Mouse (Mus musculus) ES-E14 (cell line): ENCODE measurements at regions not wholly inside any gene's neighbourhood (a gene's known extent, or its start where the extent isn't known, plus 50 kb on each side); places are given as distances from the start of the nearest gene placed in this dataset.

Source experiments
- DNase-seq: peaks from one replicate; pipeline ENCODE4 v3.0.0-alpha.2; 2013; ENCODE audit warnings: low read depth, low spot score
- H3K27ac ChIP-seq: 2 replicates; pipeline ENCODE4 v1.5.1; 2012; ENCODE audit warnings: low read depth, mild to moderate bottlenecking, low read length, moderate library complexity, mixed read lengths; ENCODE audit not compliant: poor library complexity, insufficient read depth, severe bottlenecking
- H3K36me3 ChIP-seq: 2 replicates; pipeline ENCODE4 v1.6.1; 2012; ENCODE audit warnings: mild to moderate bottlenecking, low read length, moderate library complexity, mixed read lengths; ENCODE audit not compliant: control insufficient read depth, poor library complexity, insufficient read depth, severe bottlenecking
- H3K4me1 ChIP-seq, 2 experiments: fragments of 150-350 bp in 1 of 2; sonication (generic) in 1 of 2; 2 replicates each; pipeline ENCODE4 v1.6.1; 2012; ENCODE audit warnings: low read length in 2 of 2, mild to moderate bottlenecking in 1 of 2, mixed read lengths in 1 of 2; ENCODE audit not compliant: control insufficient read depth in 2 of 2, insufficient read depth in 2 of 2, poor library complexity in 1 of 2
- H3K4me3 ChIP-seq, 2 experiments: fragments of 150-350 bp in 1 of 2; sonication (generic) in 1 of 2; 2 replicates each; pipeline ENCODE4 v1.5.1; 2012; ENCODE audit warnings: low read length in 2 of 2, low read depth in 1 of 2, mild to moderate bottlenecking in 1 of 2, mixed read lengths in 1 of 2; ENCODE audit not compliant: insufficient read depth in 1 of 2, poor library complexity in 1 of 2, severe bottlenecking in 1 of 2
- H3K9ac ChIP-seq: 2 replicates; pipeline ENCODE4 v1.6.1; 2012; ENCODE audit warnings: low read depth, mild to moderate bottlenecking, low read length, mixed read lengths; ENCODE audit not compliant: poor library complexity, insufficient read depth, severe bottlenecking
- H3K9me3 ChIP-seq: fragments of 150-350 bp; sonication (generic); 2 replicates; pipeline ENCODE4 v1.6.1; 2012; ENCODE audit warnings: low read depth, mild to moderate bottlenecking, low read length; ENCODE audit not compliant: control insufficient read depth, insufficient read depth
- CHD2 ChIP-seq: IDR thresholded peaks from 2 replicates; pipeline ENCODE4 v1.6.1; 2014; ENCODE audit warnings: mild to moderate bottlenecking, low read depth, low read length, inconsistent platforms
- HCFC1 ChIP-seq: IDR thresholded peaks from 2 replicates; pipeline ENCODE4 v1.6.1; 2012; ENCODE audit warnings: low read length, inconsistent platforms, borderline replicate concordance; ENCODE audit not compliant: insufficient read depth
- MAFK ChIP-seq: IDR thresholded peaks from 2 replicates; pipeline ENCODE4 v1.6.1; 2014; ENCODE audit warnings: mild to moderate bottlenecking, low read depth, low read length, inconsistent platforms; ENCODE audit not compliant: insufficient read depth
- ZC3H11A ChIP-seq: IDR thresholded peaks from 2 replicates; pipeline ENCODE4 v1.6.1; 2012; ENCODE audit warnings: low read depth, mild to moderate bottlenecking, inconsistent platforms, low read length, borderline replicate concordance
- ZNF384 ChIP-seq: IDR thresholded peaks from 2 replicates; pipeline ENCODE4 v1.6.1; 2012; ENCODE audit warnings: low read depth, low read length, inconsistent platforms
- in situ Hi-C, 2 experiments: fragments of 600-800 bp; cut with MboI; formaldehyde crosslinking; loops; one replicate each; pipeline ENCODE4 v1.15.1; 2025; ENCODE audit warnings: low sequenced_read_pairs in 2 of 2, inconsistent platforms in 1 of 2; ENCODE audit not compliant: unreplicated experiment in 2 of 2

GRCm38 (mm10) chr10:55564961-55565360 is 541.8 kb upstream of the Msl3l2 start:
- no peaks in the 10 kb centered on the region for H3K9me3 ChIP-seq
- in situ Hi-C loops, result no loop called here
- no peaks in the 10 kb centered on the region for H3K4me1 ChIP-seq
- H3K27ac ChIP-seq, result no peak overlapping the region
- no peaks in the 10 kb centered on the region for H3K36me3 ChIP-seq
- TF ChIP-seq ZNF384 (no peak), MAFK (no peak)
- H3K9ac ChIP-seq, result no peak overlapping the region
- no peak overlapping the region for H3K4me3 ChIP-seq
- no peak for DNase-seq

- Histone ChIP-seq H3K4me3 (no peak overlapping the region), H3K9ac (no peak overlapping the region), H3K9me3 (no peaks in the 10 kb centered on the region), H3K4me1 (no peaks in the 10 kb centered on the region), H3K36me3 (no peaks in the 10 kb centered on the region), H3K27ac (no peak overlapping the region)
- TF ChIP-seq CHD2, result no peak
- TF ChIP-seq ZC3H11A, result no peak
- TF ChIP-seq ZNF384, result no peak
- no peak for TF ChIP-seq HCFC1
- TF ChIP-seq MAFK, result no peak
- DNase-seq, result no peak
- in situ Hi-C loops, result no loop called here
These were observed 534.0 kb upstream of the Msl3l2 start for GRCm38 (mm10) chr10:55572689-55573088.

- no peaks in the 10 kb centered on the region for H3K36me3 ChIP-seq
- H3K4me3 ChIP-seq, result no peak overlapping the region
- H3K9ac ChIP-seq, result no peak overlapping the region
- TF ChIP-seq HCFC1 (no peak), ZNF384 (no peak), CHD2 (no peak), MAFK (no peak), ZC3H11A (no peak)
- H3K27ac ChIP-seq, result no peak overlapping the region
- in situ Hi-C loops, result no loop called here
- DNase-seq, result no peak
- no peaks in the 10 kb centered on the region for H3K4me1 ChIP-seq
- H3K9me3 ChIP-seq, result no peaks in the 10 kb centered on the region
These were observed 515.7 kb upstream of the Msl3l2 start for GRCm38 (mm10) chr10:55591013-55591412.

GRCm38 (mm10) chr10:55591896-55592295 is 514.8 kb upstream of the Msl3l2 start:
- DNase-seq, result no peak
- in situ Hi-C loops, result no loop called here
- Histone ChIP-seq H3K27ac (no peak overlapping the region), H3K9ac (no peak overlapping the region), H3K4me1 (no peaks in the 10 kb centered on the region), H3K4me3 (no peak overlapping the region), H3K9me3 (no peaks in the 10 kb centered on the region), H3K36me3 (no peaks in the 10 kb centered on the region)
- no peak for TF ChIP-seq HCFC1
- no peak for TF ChIP-seq CHD2

GRCm38 (mm10) chr10:55624566-55625287 is 482.0 kb upstream of the Msl3l2 start:
- Histone ChIP-seq H3K9ac (no peak overlapping the region), H3K4me1 (no peaks in the 10 kb centered on the region), H3K27ac (no peak overlapping the region), H3K36me3 (no peaks in the 10 kb centered on the region), H3K9me3 (no peaks in the 10 kb centered on the region), H3K4me3 (no peak overlapping the region)
- TF ChIP-seq MAFK, result no peak
- no peak for TF ChIP-seq HCFC1
- no peak for TF ChIP-seq CHD2
- TF ChIP-seq ZNF384, result no peak
- TF ChIP-seq ZC3H11A, result no peak
- in situ Hi-C loops, result no loop called here
- no peak for DNase-seq
